Mouse (Mus musculus) testis, adult 2 months (tissue): ENCODE measurements at regions not wholly inside any gene's neighbourhood (a gene's known extent, or its start where the extent isn't known, plus 50 kb on each side); places are given as distances from the start of the nearest gene placed in this dataset.

Experiments used
- CTCF ChIP-seq: fragments of 200-500 bp; IDR thresholded peaks from 2 replicates; pipeline ENCODE4 v1.5.1; 2012; ENCODE audit warnings: low read depth, mild to moderate bottlenecking, inconsistent platforms, low read length, moderate library complexity; ENCODE audit not compliant: control insufficient read depth, insufficient read depth, insufficient replicate concordance
- POLR2A ChIP-seq: fragments of 200-500 bp; IDR thresholded peaks from 2 replicates; pipeline ENCODE4 v1.6.1; 2012; ENCODE audit warnings: low read depth, mild to moderate bottlenecking, inconsistent platforms, low read length, moderate library complexity; ENCODE audit not compliant: control insufficient read depth

DNA sequence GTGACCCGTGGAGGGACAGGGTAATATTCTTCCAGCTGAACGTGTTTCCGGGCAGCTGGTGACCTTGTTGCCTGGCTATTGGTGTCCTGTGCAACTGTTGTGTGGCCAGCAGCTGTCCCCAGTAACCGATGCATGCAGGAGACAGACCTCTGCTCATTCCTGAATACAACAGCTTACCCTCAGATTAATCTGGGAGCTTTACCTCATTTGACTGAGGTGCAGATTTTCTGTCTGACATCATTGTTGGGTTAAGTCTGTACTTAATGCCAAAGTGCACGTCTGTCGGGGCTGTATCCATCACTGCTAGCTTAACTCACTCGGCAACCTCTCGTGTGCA lies 119.6 kb upstream of the Mpp6 start:
- TF ChIP-seq CTCF (no peak), POLR2A (no peak)
